Mouse (Mus musculus): ENCODE data around the gene Twnk. TPM values are rescaled to one million over a fixed set of nuclear protein-coding genes. Genes with fewer than 3 reads are reported as not detected.
"Not testable (repeated sequence)": the region's sequence is repeated elsewhere in the genome, so short reads cannot be mapped to it uniquely, and the experiment has no call there.

Gene Twnk
- polyA plus RNA-seq, 1 experiment from 2014 or later = 20.5 TPM

- Histone ChIP-seq H3K27ac (0 out of 2 replicates have a peak overlapping the region, but pooled peaks have one; percentile 9), H3K4me1 (replicated peaks) (peaks cover 44% of the 10 kb centered on the region), H3K9ac (no peak overlapping the region), H3K4me2 (replicated peaks) (no peak overlapping the region), H3K4me3 (replicated peaks) (no peak overlapping the region), H3K27me3 (replicated peaks) (no peaks in the 10 kb centered on the region), H3K36me3 (peaks cover 22% of the 10 kb centered on the region), H3K9me3 (no peaks in the 10 kb centered on the region)
- ATAC-seq = no peak
- WGBS = 65% methylated on average over 19 of the region's 19 CpGs
Measured at GRCm38 (mm10) chr19:45028746-45029145, 23.3 kb downstream of the Twnk start.

GRCm38 (mm10) chr19:45029571-45029970 is 24.1 kb downstream of the Twnk start:
- Histone ChIP-seq H3K27ac (no peak overlapping the region), H3K4me1 (replicated peaks) (peaks cover 41% of the 10 kb centered on the region), H3K36me3 (peaks cover 19% of the 10 kb centered on the region), H3K4me2 (replicated peaks) (no peak overlapping the region), H3K4me3 (replicated peaks) (no peak overlapping the region), H3K9me3 (no peaks in the 10 kb centered on the region), H3K27me3 (replicated peaks) (no peaks in the 10 kb centered on the region), H3K9ac (no peak overlapping the region)
- WGBS = 56% methylated on average over 9 of the region's 9 CpGs
- no peak for ATAC-seq

- ATAC-seq = 0 out of 2 replicates have a peak, but pooled peaks have one; percentile 2
- H3K4me1 ChIP-seq (replicated peaks) = peaks cover 41% of the 10 kb centered on the region
- H3K4me3 ChIP-seq (replicated peaks) = no peak overlapping the region
- no peaks in the 10 kb centered on the region for H3K27me3 ChIP-seq (replicated peaks)
- H3K27ac ChIP-seq = no peak overlapping the region
- H3K9ac ChIP-seq = no peak overlapping the region
- 28% methylated on average over 8 of the region's 8 CpGs for WGBS
- no peaks in the 10 kb centered on the region for H3K9me3 ChIP-seq
- H3K36me3 ChIP-seq = peaks cover 14% of the 10 kb centered on the region
- H3K4me2 ChIP-seq (replicated peaks) = no peak overlapping the region
Measured at GRCm38 (mm10) chr19:45030111-45030510, 24.6 kb downstream of the Twnk start.

GRCm38 (mm10) chr19:45030746-45031693 is 25.6 kb downstream of the Twnk start:
- WGBS = 41% methylated on average over 20 of the region's 20 CpGs
- peak; percentile 18; the same call in 1 of the 2 replicates for ATAC-seq
- Histone ChIP-seq H3K27ac (no peak overlapping the region), H3K4me3 (replicated peaks) (peak overlapping the region; percentile 13), H3K27me3 (replicated peaks) (no peaks in the 10 kb centered on the region), H3K9ac (no peak overlapping the region), H3K4me2 (replicated peaks) (peak overlapping the region; percentile 50), H3K4me1 (replicated peaks) (peaks cover 41% of the 10 kb centered on the region), H3K9me3 (no peaks in the 10 kb centered on the region), H3K36me3 (peaks cover 6% of the 10 kb centered on the region)

- Histone ChIP-seq H3K9ac (no peak overlapping the region), H3K27me3 (replicated peaks) (no peaks in the 10 kb centered on the region), H3K4me1 (replicated peaks) (peaks cover 37% of the 10 kb centered on the region), H3K9me3 (no peaks in the 10 kb centered on the region), H3K27ac (no peak overlapping the region), H3K4me2 (replicated peaks) (no peak overlapping the region), H3K36me3 (no peaks in the 10 kb centered on the region), H3K4me3 (replicated peaks) (no peak overlapping the region)
- WGBS = 21% methylated on average over 4 of the region's 4 CpGs
- ATAC-seq = peak; percentile 56
Measured at GRCm38 (mm10) chr19:45031780-45032179, 26.3 kb downstream of the Twnk start.

- Histone ChIP-seq H3K27me3 (replicated peaks) (no peaks in the 10 kb centered on the region), H3K4me3 (replicated peaks) (no peak overlapping the region), H3K4me1 (replicated peaks) (peaks cover 32% of the 10 kb centered on the region), H3K36me3 (no peaks in the 10 kb centered on the region), H3K9me3 (no peaks in the 10 kb centered on the region), H3K9ac (no peak overlapping the region), H3K27ac (no peak overlapping the region), H3K4me2 (replicated peaks) (no peak overlapping the region)
- 52% methylated on average over 17 of the region's 17 CpGs for WGBS
- no peak for ATAC-seq
Measured at GRCm38 (mm10) chr19:45032570-45033332, 27.3 kb downstream of the Twnk start.

- H3K36me3 ChIP-seq = no peaks in the 10 kb centered on the region
- H3K4me1 ChIP-seq (replicated peaks) = peaks cover 12% of the 10 kb centered on the region
- H3K27ac ChIP-seq = no peak overlapping the region
- H3K4me2 ChIP-seq (replicated peaks) = no peak overlapping the region
- no peak overlapping the region for H3K9ac ChIP-seq
- no peak overlapping the region for H3K4me3 ChIP-seq (replicated peaks)
- H3K27me3 ChIP-seq (replicated peaks) = peaks cover 8% of the 10 kb centered on the region
- ATAC-seq = no peak
- WGBS = 32% methylated on average over 16 of the region's 16 CpGs
- H3K9me3 ChIP-seq = no peaks in the 10 kb centered on the region
Measured at GRCm38 (mm10) chr19:45036867-45037266, 31.4 kb downstream of the Twnk start.

- ATAC-seq; H3K4me2 ChIP-seq (replicated peaks); H3K27ac ChIP-seq: not testable (repeated sequence)
Measured at GRCm38 (mm10) chr19:45038198-45038597, 32.7 kb downstream of the Twnk start.

GRCm38 (mm10) chr19:45040214-45040613 is 34.8 kb downstream of the Twnk start:
- Histone ChIP-seq H3K27ac (no peak overlapping the region), H3K9me3 (no peaks in the 10 kb centered on the region), H3K4me1 (replicated peaks) (no peaks in the 10 kb centered on the region), H3K36me3 (no peaks in the 10 kb centered on the region), H3K9ac (no peak overlapping the region), H3K4me3 (replicated peaks) (no peak overlapping the region), H3K27me3 (replicated peaks) (peaks cover 9% of the 10 kb centered on the region), H3K4me2 (replicated peaks) (no peak overlapping the region)
- WGBS = 40% methylated on average over 13 of the region's 13 CpGs
- ATAC-seq = no peak

More at GRCm38 (mm10) chr19:45038198-45038597, 32.7 kb downstream of the Twnk start:
- WGBS = 82% methylated on average over 7 of the region's 7 CpGs
- H3K27me3 ChIP-seq (replicated peaks); H3K36me3 ChIP-seq; H3K9ac ChIP-seq; H3K9me3 ChIP-seq; H3K4me1 ChIP-seq (replicated peaks); H3K4me3 ChIP-seq (replicated peaks): not testable (repeated sequence)

GRCm38 (mm10) chr19:45044389-45044927 is 39.0 kb downstream of the Twnk start:
- Histone ChIP-seq H3K36me3 (no peaks in the 10 kb centered on the region), H3K4me2 (replicated peaks) (no peak overlapping the region), H3K27me3 (replicated peaks) (peaks cover 12% of the 10 kb centered on the region), H3K4me1 (replicated peaks) (peaks cover 26% of the 10 kb centered on the region), H3K27ac (no peak overlapping the region), H3K9me3 (no peaks in the 10 kb centered on the region), H3K9ac (no peak overlapping the region), H3K4me3 (replicated peaks) (no peak overlapping the region)
- WGBS = 64% methylated on average over 11 of the region's 11 CpGs
- ATAC-seq = no peak

- 43% methylated on average over 15 of the region's 15 CpGs for WGBS
- Histone ChIP-seq H3K4me3 (replicated peaks) (no peak overlapping the region), H3K36me3 (no peaks in the 10 kb centered on the region), H3K27ac (no peak overlapping the region), H3K4me1 (replicated peaks) (peaks cover 26% of the 10 kb centered on the region), H3K27me3 (replicated peaks) (peaks cover 12% of the 10 kb centered on the region), H3K9me3 (no peaks in the 10 kb centered on the region), H3K9ac (no peak overlapping the region), H3K4me2 (replicated peaks) (no peak overlapping the region)
- no peak for ATAC-seq
Measured at GRCm38 (mm10) chr19:45045236-45045635, 39.8 kb downstream of the Twnk start.

- Histone ChIP-seq H3K36me3 (no peaks in the 10 kb centered on the region), H3K27me3 (replicated peaks) (peaks cover 8% of the 10 kb centered on the region; the same call in 1 of the 2 replicates), H3K9me3 (no peaks in the 10 kb centered on the region), H3K27ac (no peak within 1 kb of the TSS), H3K4me2 (replicated peaks) (peak within 1 kb of the TSS; percentile 77), H3K4me1 (replicated peaks) (peaks cover 26% of the 10 kb centered on the region), H3K4me3 (replicated peaks) (peak within 1 kb of the TSS; percentile 46), H3K9ac (peak within 1 kb of the TSS; percentile 43)
- no peak for ATAC-seq
- WGBS = 74% methylated on average over 5 of the region's 5 CpGs
Measured at GRCm38 (mm10) chr19:45045651-45046050, 40.2 kb downstream of the Twnk start, which contains the start of gene Pdzd7. Pdzd7 (minus strand) TSS chr19:45045717.

All from intestine, embryonic 15.5 days (tissue).